Mouse (Mus musculus) kidney, postnatal 4 days (tissue): ENCODE data around the gene Slc22a17.

Experiments
- DNase-seq, 2 experiments: peaks; one replicate each; pipeline ENCODE4 v3.0.0; 2021; ENCODE audit warnings: mixed read lengths in 2 of 2

Slc22a17 gene

GRCm38 (mm10) chr14:54938431-54939219, 25.7 kb upstream of the Slc22a17 start:
- no peak for DNase-seq

- DNase-seq: no peak
These were observed 24.6 kb upstream of the Slc22a17 start for GRCm38 (mm10) chr14:54937361-54938182.

GRCm38 (mm10) chr14:54936831-54937160, 23.9 kb upstream of the Slc22a17 start:
- peak in 1 of 2 experiments; percentile 33 for DNase-seq

GRCm38 (mm10) chr14:54935904-54936830, 23.2 kb upstream of the Slc22a17 start, which contains the start of gene Cmtm5:
Cmtm5 (plus strand) TSS chr14:54936261.
- DNase-seq: peak; percentile 24 to 50

GRCm38 (mm10) chr14:54932645-54933150, 19.8 kb upstream of the Slc22a17 start, which contains the start of gene Il25:
Il25 (plus strand) TSS chr14:54932695.
- peak in 1 of 2 experiments; percentile 24 for DNase-seq

- no peak for DNase-seq
These were observed 17.5 kb upstream of the Slc22a17 start for GRCm38 (mm10) chr14:54930431-54930830.

GRCm38 (mm10) chr14:54929801-54930200, 16.9 kb upstream of the Slc22a17 start:
- no peak for DNase-seq

- DNase-seq: no peak
These were observed 14.4 kb upstream of the Slc22a17 start for GRCm38 (mm10) chr14:54927296-54927695.

GRCm38 (mm10) chr14:54926401-54927158, 13.6 kb upstream of the Slc22a17 start:
- peak; percentile 86 to 91 for DNase-seq

GRCm38 (mm10) chr14:54925349-54926342, 12.7 kb upstream of the Slc22a17 start, which contains the start of gene Efs:
Efs (minus strand) TSS chr14:54926126.
- peak; percentile 80 to 88 for DNase-seq

- peak; percentile 61 to 71 for DNase-seq
These were observed 11.9 kb upstream of the Slc22a17 start for GRCm38 (mm10) chr14:54924641-54925348.

GRCm38 (mm10) chr14:54920076-54920685, 7.2 kb upstream of the Slc22a17 start:
- DNase-seq: peak; percentile 31 to 46

GRCm38 (mm10) chr14:54913343-54913742, 411 bp upstream of the Slc22a17 start:
- no peak for DNase-seq

GRCm38 (mm10) chr14:54912109-54912850, 652 bp downstream of the Slc22a17 start:
- DNase-seq: peak; percentile 39 to 67

- no peak for DNase-seq
These were observed 4.2 kb downstream of the Slc22a17 start for GRCm38 (mm10) chr14:54908682-54909081.

GRCm38 (mm10) chr14:54903641-54904040, 9.3 kb downstream of the Slc22a17 start:
- DNase-seq: no peak

GRCm38 (mm10) chr14:54900383-54900782, 12.5 kb downstream of the Slc22a17 start:
- peak; percentile 74 to 81 for DNase-seq

- peak; percentile 46 to 69 for DNase-seq
These were observed 15.5 kb downstream of the Slc22a17 start for GRCm38 (mm10) chr14:54897445-54897844.
